Mouse (Mus musculus): ENCODE data around the gene Hoxc9. TPM values are rescaled to one million over a fixed set of nuclear protein-coding genes. Genes with fewer than 3 reads are reported as not detected.

The Hoxc9 gene
- not detected in 2 replicates for polyA plus RNA-seq (2012; ENCODE audit: insufficient read depth, insufficient read length, low replicate concordance, missing spikeins)

DNA sequence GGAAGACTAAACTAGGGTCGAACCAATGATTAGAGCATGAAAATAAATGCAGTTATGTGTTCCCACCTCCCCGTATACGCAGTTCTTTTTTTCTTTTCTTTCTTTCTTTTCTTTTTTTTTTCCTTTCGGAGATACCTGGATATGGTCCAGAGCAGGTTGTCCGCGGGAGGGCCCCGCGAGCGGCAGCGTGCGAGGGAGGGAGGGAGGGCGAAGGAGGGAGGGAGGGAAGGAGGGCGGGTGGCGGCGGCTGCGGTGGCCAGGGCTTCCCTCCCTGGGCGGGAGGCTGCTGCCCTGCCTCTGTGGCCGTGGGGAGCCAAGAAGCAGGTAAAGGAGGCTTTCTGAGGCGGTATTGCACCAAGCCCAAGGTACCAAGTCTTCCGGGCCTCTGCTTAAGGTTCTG, at the start of gene Hoxc9:
Gene Hoxc9, plus strand, starts transcription at position 269 of the 400 bp plus-strand sequence.
- WGBS = under 1% methylated on average over 19 of the region's 20 CpGs
- H3K4me1 ChIP-seq (ENCODE audit: control insufficient read depth, insufficient read depth, low read length) = no peaks in the 10 kb centered on the region
- no peak within 1 kb of the TSS for H3K27ac ChIP-seq (ENCODE audit: insufficient read depth, low read depth, low read length)
- TF ChIP-seq CTCF (IDR thresholded peaks at IDR 0.05; ENCODE audit: insufficient read depth, low read depth, low read length) (no peak), POLR2A (IDR thresholded peaks at IDR 0.05; ENCODE audit: insufficient read depth, low read depth, low read length) (no peak)
- no peak within 1 kb of the TSS for H3K4me3 ChIP-seq (ENCODE audit: insufficient read depth, low read depth, low read length)

GRCm38 (mm10) chr15:102927032-102927645, 49.1 kb upstream of the Hoxc9 start:
- WGBS = 1% methylated on average over 40 of the region's 40 CpGs
- Histone ChIP-seq H3K27ac (ENCODE audit: insufficient read depth, low read depth, low read length) (no peak overlapping the region), H3K4me1 (ENCODE audit: control insufficient read depth, insufficient read depth, low read length) (no peaks in the 10 kb centered on the region), H3K4me3 (ENCODE audit: insufficient read depth, low read depth, low read length) (no peak overlapping the region)
- TF ChIP-seq POLR2A (IDR thresholded peaks at IDR 0.05; ENCODE audit: insufficient read depth, low read depth, low read length) (no peak), CTCF (IDR thresholded peaks at IDR 0.05; ENCODE audit: insufficient read depth, low read depth, low read length) (no peak)

DNA sequence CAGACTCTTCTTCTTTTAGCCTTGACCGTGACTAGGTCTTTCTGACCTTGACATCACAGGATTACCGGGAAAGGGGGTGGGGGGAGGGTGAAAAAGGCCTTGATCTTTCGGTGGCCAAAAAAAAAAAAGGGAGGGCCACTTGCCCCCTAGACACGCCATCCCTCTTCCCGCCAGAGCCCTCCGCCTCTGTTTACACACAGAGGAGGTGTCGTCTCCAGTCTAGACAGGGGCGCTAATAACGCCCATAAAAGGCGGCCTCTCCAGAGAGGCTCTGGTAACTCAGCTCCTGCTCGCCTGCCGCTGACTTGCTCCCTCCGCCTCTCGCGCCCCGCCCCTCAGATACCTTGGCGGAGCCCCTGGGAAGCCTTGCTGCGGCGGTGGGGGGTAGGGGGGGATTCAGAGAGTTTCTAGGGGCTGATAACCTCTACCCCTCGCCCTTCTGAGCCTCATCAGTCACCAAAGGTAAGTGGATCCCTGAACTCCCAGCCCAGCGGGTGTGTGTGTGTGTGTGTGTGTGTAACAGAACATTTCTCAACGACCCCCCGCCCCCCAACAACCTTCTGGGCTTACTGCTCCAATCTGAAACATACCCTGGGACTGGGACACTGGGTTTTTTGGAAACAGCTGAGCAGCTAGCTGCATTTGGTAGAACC, 44.4 kb upstream of the Hoxc9 start:
- WGBS = 2% methylated on average over 23 of the region's 23 CpGs
- no peak overlapping the region for H3K27ac ChIP-seq (ENCODE audit: insufficient read depth, low read depth, low read length)

DNA sequence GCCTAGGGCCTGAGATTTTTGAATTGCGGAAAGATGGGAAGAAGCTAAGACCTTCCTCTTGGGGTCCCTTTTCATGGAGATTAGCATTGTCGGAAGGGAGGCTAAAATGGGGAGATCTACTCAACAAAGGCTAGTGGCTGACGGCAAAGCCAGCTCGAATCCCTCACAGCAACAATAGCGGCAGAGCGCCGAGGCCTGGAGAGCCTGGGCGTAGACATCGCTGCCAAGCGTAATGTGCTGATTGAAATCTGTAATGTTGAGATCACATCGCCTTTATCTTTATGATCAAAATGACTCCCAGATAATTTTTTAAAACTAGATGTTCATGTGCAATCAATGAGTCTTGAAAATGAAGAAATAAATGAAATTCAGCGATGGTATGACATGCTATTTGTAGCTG, 41.8 kb upstream of the Hoxc9 start:
- H3K27ac ChIP-seq (ENCODE audit: insufficient read depth, low read depth, low read length) = no peak overlapping the region
- no peak overlapping the region for H3K4me3 ChIP-seq (ENCODE audit: insufficient read depth, low read depth, low read length)
- TF ChIP-seq CTCF (IDR thresholded peaks at IDR 0.05; ENCODE audit: insufficient read depth, low read depth, low read length) = no peak
- TF ChIP-seq POLR2A (IDR thresholded peaks at IDR 0.05; ENCODE audit: insufficient read depth, low read depth, low read length) = no peak
- 4% methylated on average over 12 of the region's 12 CpGs for WGBS
- H3K4me1 ChIP-seq (ENCODE audit: control insufficient read depth, insufficient read depth, low read length) = no peaks in the 10 kb centered on the region

More for the DNA sequence above, 44.4 kb upstream of the Hoxc9 start:
- no peaks in the 10 kb centered on the region for H3K4me1 ChIP-seq (ENCODE audit: control insufficient read depth, insufficient read depth, low read length)
- no peak overlapping the region for H3K4me3 ChIP-seq (ENCODE audit: insufficient read depth, low read depth, low read length)
- no peak for TF ChIP-seq CTCF (IDR thresholded peaks at IDR 0.05; ENCODE audit: insufficient read depth, low read depth, low read length)
- TF ChIP-seq POLR2A (IDR thresholded peaks at IDR 0.05; ENCODE audit: insufficient read depth, low read depth, low read length) = no peak

DNA sequence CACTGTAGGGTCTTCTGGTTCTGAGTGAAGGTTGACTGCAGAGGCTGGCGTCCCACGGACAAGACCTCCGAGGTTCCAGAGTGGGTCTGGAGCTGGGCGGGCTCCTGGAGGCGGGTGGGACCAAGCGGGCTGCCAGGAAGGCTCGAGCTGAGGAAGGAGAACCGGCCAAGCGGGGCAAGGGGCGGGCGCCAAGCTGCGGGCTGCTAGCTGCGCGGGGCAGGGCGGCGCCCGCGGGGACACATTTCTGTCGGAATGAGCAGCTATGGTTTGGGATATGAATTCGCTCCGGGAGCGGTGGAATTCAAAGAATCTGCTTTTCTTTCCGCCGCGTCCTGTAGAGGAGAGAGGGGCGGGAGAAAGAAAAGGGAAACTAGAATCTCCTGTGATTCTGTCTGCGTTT, 41.3 kb upstream of the Hoxc9 start:
- Histone ChIP-seq H3K27ac (ENCODE audit: insufficient read depth, low read depth, low read length) (no peak overlapping the region), H3K4me3 (ENCODE audit: insufficient read depth, low read depth, low read length) (no peak overlapping the region), H3K4me1 (ENCODE audit: control insufficient read depth, insufficient read depth, low read length) (no peaks in the 10 kb centered on the region)
- WGBS = 2% methylated on average over 27 of the region's 27 CpGs
- no peak for TF ChIP-seq POLR2A (IDR thresholded peaks at IDR 0.05; ENCODE audit: insufficient read depth, low read depth, low read length)
- no peak for TF ChIP-seq CTCF (IDR thresholded peaks at IDR 0.05; ENCODE audit: insufficient read depth, low read depth, low read length)

- Histone ChIP-seq H3K4me1 (ENCODE audit: control insufficient read depth, insufficient read depth, low read length) (no peaks in the 10 kb centered on the region), H3K27ac (ENCODE audit: insufficient read depth, low read depth, low read length) (no peak within 1 kb of the TSS), H3K4me3 (ENCODE audit: insufficient read depth, low read depth, low read length) (no peak within 1 kb of the TSS)
- TF ChIP-seq POLR2A (IDR thresholded peaks at IDR 0.05; ENCODE audit: insufficient read depth, low read depth, low read length) (no peak), CTCF (IDR thresholded peaks at IDR 0.05; ENCODE audit: insufficient read depth, low read depth, low read length) (no peak)
- 5% methylated on average over 31 of the region's 31 CpGs for WGBS
Observed at GRCm38 (mm10) chr15:102936279-102936972, 39.8 kb upstream of the Hoxc9 start, which contains the start of gene Hoxc12. TSS of gene Hoxc12 (plus strand) at chr15:102936757.

- Histone ChIP-seq H3K4me3 (ENCODE audit: insufficient read depth, low read depth, low read length) (no peak overlapping the region), H3K27ac (ENCODE audit: insufficient read depth, low read depth, low read length) (no peak overlapping the region), H3K4me1 (ENCODE audit: control insufficient read depth, insufficient read depth, low read length) (no peaks in the 10 kb centered on the region)
- TF ChIP-seq CTCF (IDR thresholded peaks at IDR 0.05; ENCODE audit: insufficient read depth, low read depth, low read length) = no peak
- TF ChIP-seq POLR2A (IDR thresholded peaks at IDR 0.05; ENCODE audit: insufficient read depth, low read depth, low read length) = no peak
- WGBS = 2% methylated on average over 50 of the region's 50 CpGs
Observed at GRCm38 (mm10) chr15:102937036-102937666, 39.1 kb upstream of the Hoxc9 start.

DNA sequence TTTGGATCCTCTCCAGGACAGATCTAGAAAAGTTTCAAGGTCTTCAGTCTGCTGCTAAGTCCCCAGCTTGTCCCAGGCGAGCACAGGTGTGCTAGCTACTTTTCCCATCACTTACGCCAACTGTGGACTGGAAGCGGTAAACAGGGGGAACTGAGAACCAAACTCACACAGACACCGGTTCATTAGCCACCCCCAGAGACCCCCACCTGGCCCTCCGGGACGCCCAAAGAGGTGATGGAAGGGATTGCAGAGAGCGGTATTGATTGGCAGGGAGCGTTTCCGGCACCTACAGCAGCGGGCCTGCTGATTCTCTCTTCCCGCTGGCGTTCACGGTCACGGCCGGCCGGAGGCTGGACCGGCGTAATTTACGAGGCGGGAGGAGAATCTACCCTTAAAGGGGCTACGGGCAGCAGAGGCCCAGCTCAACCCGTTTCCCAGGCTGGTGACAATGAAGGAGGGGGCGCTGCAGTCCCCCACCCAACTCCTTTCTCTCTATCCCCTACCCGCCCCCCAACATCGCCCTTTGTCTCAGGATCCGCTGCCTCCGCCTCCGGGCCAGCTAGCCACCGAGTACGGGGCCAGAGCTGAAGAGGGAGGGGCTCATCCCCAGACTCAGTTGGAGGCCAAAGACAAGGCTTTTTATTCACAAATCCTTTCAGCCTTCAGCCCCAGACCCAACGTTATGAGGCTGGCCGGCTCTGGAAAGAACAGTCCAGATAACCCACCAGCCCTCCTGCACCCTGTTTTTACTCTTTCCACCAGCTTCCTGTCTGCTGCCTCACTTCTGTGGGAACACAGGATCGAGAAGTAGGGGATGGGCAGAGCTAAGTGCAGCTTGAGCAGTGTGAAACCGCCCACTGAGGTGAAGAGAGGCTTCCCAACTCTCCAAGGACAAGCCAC, 36.7 kb upstream of the Hoxc9 start:
- no peak overlapping the region for H3K27ac ChIP-seq (ENCODE audit: insufficient read depth, low read depth, low read length)
- 0 out of 2 replicates have a peak, but pooled peaks cover 3% of the 10 kb centered on the region for H3K4me1 ChIP-seq (ENCODE audit: control insufficient read depth, insufficient read depth, low read length)
- WGBS = 2% methylated on average over 34 of the region's 34 CpGs
- TF ChIP-seq POLR2A (IDR thresholded peaks at IDR 0.05; ENCODE audit: insufficient read depth, low read depth, low read length) (no peak), CTCF (IDR thresholded peaks at IDR 0.05; ENCODE audit: insufficient read depth, low read depth, low read length) (no peak)
- H3K4me3 ChIP-seq (ENCODE audit: insufficient read depth, low read depth, low read length) = no peak overlapping the region
